22 mouse cellular contexts compared by ENCODE assay signal in genomic region chr13:81689587-81689986, GRCm38 (mm10). TPM values are rescaled to one million over a fixed set of nuclear protein-coding genes. Genes with fewer than 3 reads are reported as not detected.
DNase-seq lines count a peak whose midpoint lies in the region; ATAC-seq and TF ChIP-seq lines count a peak whose summit lies in the region.
"Had no signal": no experiment of that assay in that cellular context is flagged by ENCODE, and none has a peak within 500 bp of the region (broad histone marks: within the 10 kb centered on the region; RNA-seq: fewer than 3 reads in every experiment).

No protein-coding gene starts in this region.

- H3K4me3 ChIP-seq in heart, embryonic 12.5 days = no peak overlapping the region
- no peak overlapping the region for H3K4me3 ChIP-seq in heart, adult 2 months
- H3K4me3 ChIP-seq in liver, embryonic 13.5 days (replicated peaks) = no peak overlapping the region
- H3K4me3 ChIP-seq in myocyte = no peak overlapping the region
- H3K4me3 ChIP-seq: embryonic facial prominence, embryonic 13.5 days; limb, embryonic 12.5 days; lung, embryonic 15.5 days; midbrain, embryonic 10.5 days; neural tube, embryonic 12.5 days had no signal

- H3ac ChIP-seq in myocyte (ENCODE audit: control insufficient read depth, insufficient read length) = no peak overlapping the region

- no peak overlapping the region for H3K4me2 ChIP-seq in heart, embryonic 12.5 days
- H3K4me2 ChIP-seq in liver, embryonic 13.5 days = 0 out of 2 replicates have a peak overlapping the region, but pooled peaks have one; percentile 17
- peak overlapping the region; percentile 50 for H3K4me2 ChIP-seq in myocyte (ENCODE audit: low read depth)
- H3K4me2 ChIP-seq: embryonic facial prominence, embryonic 13.5 days; limb, embryonic 12.5 days; lung, embryonic 15.5 days; neural tube, embryonic 12.5 days had no signal

- WGBS in heart, embryonic 12.5 days = 87% methylated on average over 3 of the region's 3 CpGs
- WGBS in heart, adult 2 months = 87% methylated on average over 3 of the region's 3 CpGs
- WGBS in liver, embryonic 13.5 days (ENCODE audit: insufficient replicate concordance) = 57% methylated on average over 3 of the region's 3 CpGs

- ATAC-seq in heart, embryonic 12.5 days (ENCODE audit: insufficient number of reproducible peaks, low FRiP score) = peak; percentile 60; the same call in 1 of the 2 replicates
- ATAC-seq in liver, embryonic 13.5 days (ENCODE audit: low read depth) = peak; percentile 39
- ATAC-seq: forebrain, postnatal 0 days; hindbrain, embryonic 16.5 days; intestine, embryonic 16.5 days had no signal

- H3K27ac ChIP-seq in heart, embryonic 12.5 days (ENCODE audit: poor library complexity, severe bottlenecking) = no peak overlapping the region
- H3K27ac ChIP-seq in heart, adult 2 months = no peak overlapping the region
- H3K27ac ChIP-seq in liver, embryonic 13.5 days = peak overlapping the region; percentile 78
- H3K27ac ChIP-seq: embryonic facial prominence, embryonic 13.5 days; limb, embryonic 12.5 days; lung, embryonic 15.5 days; midbrain, embryonic 10.5 days; neural tube, embryonic 12.5 days had no signal

- no peak for DNase-seq in heart, adult 2 months
- peak; percentile 62 for DNase-seq in ZHBTc4 (ENCODE audit: low read depth, low spot score)
- peak; percentile 41 for DNase-seq in liver, embryonic 13.5 days
- no peak for DNase-seq in thymus, postnatal 0 days (ENCODE audit: low spot score)
- DNase-seq in embryo, embryonic 10 days (ENCODE audit: low spot score) = no peak
- DNase-seq in left cerebral cortex, postnatal 4 days = no peak
- DNase-seq: adrenal gland, postnatal 10 days; cerebellum, postnatal 10 days; forebrain, postnatal 0 days; heart, postnatal 14 days; lung, postnatal 4 days; right cerebral cortex, adult 18-20 months had no signal

- intact Hi-C loops in heart, adult 2 months (cut with DNase I) = no loop called here
- intact Hi-C loops in left cerebral cortex, postnatal 4 days (cut with DNase I) = no loop called here

- TF ChIP-seq POLR2A in heart, adult 2 months (IDR thresholded peaks at IDR 0.05; ENCODE audit: insufficient read depth, low read depth, low read length) = no peak
- no peak for TF ChIP-seq POLR2A in myocyte (IDR thresholded peaks at IDR 0.05; ENCODE audit: insufficient read length, low read depth)

- H3K9me3 ChIP-seq in heart, embryonic 12.5 days (replicated peaks) = no peaks in the 10 kb centered on the region
- H3K9me3 ChIP-seq in liver, embryonic 13.5 days (replicated peaks) = no peaks in the 10 kb centered on the region
- H3K9me3 ChIP-seq: embryonic facial prominence, embryonic 13.5 days; limb, embryonic 12.5 days; lung, embryonic 15.5 days; midbrain, embryonic 10.5 days; neural tube, embryonic 12.5 days had no signal

- no peak for TF ChIP-seq CTCF in heart, adult 2 months (IDR thresholded peaks at IDR 0.05)

- no peak for TF ChIP-seq EP300 in heart, adult 2 months (IDR thresholded peaks at IDR 0.05; ENCODE audit: insufficient read depth, low read depth, low read length)

- no peaks in the 10 kb centered on the region for H3K27me3 ChIP-seq in heart, embryonic 12.5 days (replicated peaks)
- no peaks in the 10 kb centered on the region for H3K27me3 ChIP-seq in heart, adult 2 months (ENCODE audit: control insufficient read depth, insufficient read depth, low read length)
- no peaks in the 10 kb centered on the region for H3K27me3 ChIP-seq in liver, embryonic 13.5 days
- no peaks in the 10 kb centered on the region for H3K27me3 ChIP-seq in myocyte (ENCODE audit: control insufficient read depth, insufficient read depth, insufficient read length)
- H3K27me3 ChIP-seq: CH12.LX; embryonic facial prominence, embryonic 13.5 days; limb, embryonic 12.5 days; lung, embryonic 15.5 days; neural tube, embryonic 12.5 days had no signal

- H3K79me2 ChIP-seq in heart, adult 2 months (replicated peaks; ENCODE audit: control insufficient read depth, insufficient read depth, low read length) = no peaks in the 10 kb centered on the region
- no peaks in the 10 kb centered on the region for H3K79me2 ChIP-seq in myocyte (ENCODE audit: control insufficient read depth, insufficient read depth)

- peaks cover 20% of the 10 kb centered on the region for H3K36me3 ChIP-seq in heart, embryonic 12.5 days
- H3K36me3 ChIP-seq in heart, adult 2 months (ENCODE audit: control insufficient read depth, insufficient read depth, low read length) = no peaks in the 10 kb centered on the region; the same call in 1 of the 2 replicates
- H3K36me3 ChIP-seq in liver, embryonic 13.5 days = peaks cover 32% of the 10 kb centered on the region
- H3K36me3 ChIP-seq in myocyte (ENCODE audit: control insufficient read depth, insufficient read depth) = no peaks in the 10 kb centered on the region
- H3K36me3 ChIP-seq: neural tube, embryonic 12.5 days had no signal

- H3K4me1 ChIP-seq in heart, embryonic 12.5 days (replicated peaks) = peaks cover 12% of the 10 kb centered on the region
- peaks cover 2% of the 10 kb centered on the region; the same call in 1 of the 2 replicates for H3K4me1 ChIP-seq in heart, adult 2 months (ENCODE audit: control insufficient read depth, insufficient read depth, low read length)
- peaks cover 34% of the 10 kb centered on the region for H3K4me1 ChIP-seq in liver, embryonic 13.5 days (replicated peaks)
- H3K4me1 ChIP-seq: embryonic facial prominence, embryonic 13.5 days; limb, embryonic 12.5 days; lung, embryonic 15.5 days; neural tube, embryonic 12.5 days had no signal

- H3K9ac ChIP-seq in heart, embryonic 12.5 days = no peak overlapping the region
- H3K9ac ChIP-seq in heart, adult 2 months (ENCODE audit: low read depth, low read length) = no peak overlapping the region
- no peak overlapping the region for H3K9ac ChIP-seq in liver, embryonic 13.5 days
- H3K9ac ChIP-seq: embryonic facial prominence, embryonic 13.5 days; forebrain, postnatal 0 days; limb, embryonic 12.5 days; lung, embryonic 15.5 days; neural tube, embryonic 12.5 days had no signal

TF ChIP-seq in myocyte, 11 proteins besides CTCF, POLR2A, EP300 and RAD21:
- TF ChIP-seq SRF (IDR thresholded peaks at IDR 0.05; ENCODE audit: control insufficient read depth, insufficient read length, low read depth) = no peak
- TF ChIP-seq CEBPB (IDR thresholded peaks at IDR 0.05; ENCODE audit: insufficient read depth, poor library complexity, severe bottlenecking) = no peak
- TF ChIP-seq USF1 (IDR thresholded peaks at IDR 0.05; ENCODE audit: low read depth) = no peak
- TF ChIP-seq TCF12 (IDR thresholded peaks at IDR 0.05; ENCODE audit: insufficient read depth, poor library complexity, severe bottlenecking) = no peak
- TF ChIP-seq MYOD1 (IDR thresholded peaks at IDR 0.05; ENCODE audit: control insufficient read depth in 1 of 3, insufficient read length in 2 of 3, low read depth in 2 of 3) = no peak
- no peak for TF ChIP-seq MYOG (IDR thresholded peaks at IDR 0.05; ENCODE audit: control insufficient read depth in 1 of 3, insufficient read depth in 1 of 3, insufficient read length in 2 of 3, low read depth in 2 of 3)
- TF ChIP-seq MAX (IDR thresholded peaks at IDR 0.05; ENCODE audit: low read depth) = no peak
- no peak for TF ChIP-seq REST (IDR thresholded peaks at IDR 0.05; ENCODE audit: insufficient read depth, insufficient read length)
- TF ChIP-seq TCF3 (IDR thresholded peaks at IDR 0.05; ENCODE audit: insufficient read length, low read depth) = no peak
- TF ChIP-seq POLR2AphosphoS2 (IDR thresholded peaks at IDR 0.05; ENCODE audit: insufficient read length, low read depth) = no peak
- no peak for TF ChIP-seq E2F4 (IDR thresholded peaks at IDR 0.05; ENCODE audit: insufficient read depth)

RNA-seq across cellular contexts. Expression of gene Polr3g, which starts 21.2 kb away (rescaled TPM):
- polyA plus RNA-seq in heart, embryonic 12.5 days (2016; fragmentation: Nextera tagmentation; extraction: Ambion mirVana) = 19.7 and 20.7 TPM in 2 replicates
- total RNA-seq in heart, adult 2 months (2021) = 1 to 10 TPM; 3.3 to 4.5 TPM
- polyA plus RNA-seq in heart, adult 2 months (2012; rRNA removed) = 2.0 and 4.5 TPM in 2 replicates
- 13.6 and 14.6 TPM in 2 replicates for polyA plus RNA-seq in liver, embryonic 13.5 days (2015; fragmentation: Nextera tagmentation; extraction: Ambion mirVana)
- polyA plus RNA-seq in myocyte (2012; fragmentation: generic; extraction: Trizol) = 3.5 TPM
- polyA plus RNA-seq in thymus, postnatal 0 days (2015; fragmentation: Nextera tagmentation; extraction: Ambion mirVana) = 12.8 and 13.6 TPM in 2 replicates
- 1 to 10 TPM; 4.0 to 4.8 TPM for total RNA-seq in left cerebral cortex, postnatal 4 days (2021)

RNA-seq across cellular contexts. Expression of gene Mblac2, which starts 21.6 kb away (rescaled TPM):
- polyA plus RNA-seq in heart, embryonic 12.5 days (2016; fragmentation: Nextera tagmentation; extraction: Ambion mirVana) = 4.8 and 5.0 TPM in 2 replicates
- total RNA-seq in heart, adult 2 months (2021) = 1 to 10 TPM; 5.1 to 5.9 TPM
- polyA plus RNA-seq in heart, adult 2 months (2012; rRNA removed) = 2.5 and 4.7 TPM in 2 replicates
- 3.3 and 3.6 TPM in 2 replicates for polyA plus RNA-seq in liver, embryonic 13.5 days (2015; fragmentation: Nextera tagmentation; extraction: Ambion mirVana)
- polyA plus RNA-seq in myocyte (2012; fragmentation: generic; extraction: Trizol) = 0.62 TPM
- 10.1 and 11.9 TPM in 2 replicates for polyA plus RNA-seq in thymus, postnatal 0 days (2015; fragmentation: Nextera tagmentation; extraction: Ambion mirVana)
- 10 to 100 TPM; 34.1 to 39.5 TPM for total RNA-seq in left cerebral cortex, postnatal 4 days (2021)

RNA-seq across cellular contexts. Expression of gene Lysmd3, which starts 32.1 kb away (rescaled TPM):
- 25.4 and 28.2 TPM in 2 replicates for polyA plus RNA-seq in heart, embryonic 12.5 days (2016; fragmentation: Nextera tagmentation; extraction: Ambion mirVana)
- total RNA-seq in heart, adult 2 months (2021) = 10 to 100 TPM; 13.2 to 17.2 TPM
- polyA plus RNA-seq in heart, adult 2 months (2012; rRNA removed) = 4.3 and 9.3 TPM in 2 replicates
- polyA plus RNA-seq in liver, embryonic 13.5 days (2015; fragmentation: Nextera tagmentation; extraction: Ambion mirVana) = 14.5 and 21.0 TPM in 2 replicates
- 4.2 TPM for polyA plus RNA-seq in myocyte (2012; fragmentation: generic; extraction: Trizol)
- polyA plus RNA-seq in thymus, postnatal 0 days (2015; fragmentation: Nextera tagmentation; extraction: Ambion mirVana) = 18.9 and 20.9 TPM in 2 replicates
- total RNA-seq in left cerebral cortex, postnatal 4 days (2021) = 10 to 100 TPM; 16.5 to 21.5 TPM

RNA-seq across cellular contexts. Expression of gene Adgrv1, which starts 56.6 kb away (rescaled TPM):
- polyA plus RNA-seq in heart, embryonic 12.5 days (2016; fragmentation: Nextera tagmentation; extraction: Ambion mirVana) = 1.2 and 1.5 TPM in 2 replicates
- total RNA-seq in heart, adult 2 months (2021) = under 1 TPM in 1 of 2 experiments, not detected in 1; 0.30 TPM
- 0.18 and 0.35 TPM in 2 replicates for polyA plus RNA-seq in heart, adult 2 months (2012; rRNA removed)
- 0.13 and 0.16 TPM in 2 replicates for polyA plus RNA-seq in liver, embryonic 13.5 days (2015; fragmentation: Nextera tagmentation; extraction: Ambion mirVana)
- 0.04 TPM for polyA plus RNA-seq in myocyte (2012; fragmentation: generic; extraction: Trizol)
- polyA plus RNA-seq in thymus, postnatal 0 days (2015; fragmentation: Nextera tagmentation; extraction: Ambion mirVana) = 0.55 and 0.57 TPM in 2 replicates
- 1 to 10 TPM; 8.8 to 9.2 TPM for total RNA-seq in left cerebral cortex, postnatal 4 days (2021)

Comparison
In these comparisons a context has a peak if more than half of its experiments do, and no peak if none do; other contexts are left out.
1. DNase-seq: peak in ZHBTc4 (single experiment) and liver, embryonic 13.5 days (single experiment); none in heart, adult 2 months (0 of 2), thymus, postnatal 0 days (single experiment), embryo, embryonic 10 days (single experiment) and left cerebral cortex, postnatal 4 days (single experiment).